Mouse (Mus musculus) myocyte (in vitro differentiated cells): Measurements from ENCODE around the gene Mettl5. TPM values are rescaled to one million over a fixed set of nuclear protein-coding genes. Genes with fewer than 3 reads are reported as not detected.

Experiments used
- H3K27me3 ChIP-seq: one replicate; pipeline ENCODE4 v1.6.1; 2011; ENCODE audit not compliant: control insufficient read depth, insufficient read depth, insufficient read length
- H3K36me3 ChIP-seq: one replicate; pipeline ENCODE4 v1.6.1; 2011; ENCODE audit not compliant: control insufficient read depth, insufficient read depth
- H3K4me2 ChIP-seq: one replicate; pipeline ENCODE4 v1.6.1; 2011; ENCODE audit warnings: low read depth, control low read depth
- H3K4me3 ChIP-seq: one replicate; pipeline ENCODE4 v1.5.1; 2011; ENCODE audit warnings: mild to moderate bottlenecking, control low read depth, moderate library complexity
- H3K79me2 ChIP-seq: one replicate; pipeline ENCODE4 v1.6.1; 2011; ENCODE audit not compliant: control insufficient read depth, insufficient read depth
- H3ac ChIP-seq: one replicate; pipeline ENCODE4 v1.6.1; 2011; ENCODE audit not compliant: control insufficient read depth, insufficient read length
- CEBPB ChIP-seq: IDR thresholded peaks from 2 replicates; pipeline ENCODE4 v1.6.1; 2011; ENCODE audit warnings: mild to moderate bottlenecking, moderate library complexity; ENCODE audit not compliant: poor library complexity, insufficient read depth, severe bottlenecking
- E2F4 ChIP-seq: IDR thresholded peaks from one replicate; pipeline ENCODE4 v1.6.1; 2011; ENCODE audit warnings: mild to moderate bottlenecking, control low read depth, moderate library complexity; ENCODE audit not compliant: insufficient read depth
- MAX ChIP-seq: IDR thresholded peaks from one replicate; pipeline ENCODE4 v1.6.1; 2011; ENCODE audit warnings: low read depth, mild to moderate bottlenecking, control low read depth
- MYOD1 ChIP-seq, 3 experiments: IDR thresholded peaks; one replicate each; pipeline ENCODE4 v1.6.1; 2011; ENCODE audit warnings: control low read depth in 2 of 3, low read depth in 2 of 3, mild to moderate bottlenecking in 2 of 3, moderate library complexity in 1 of 3; ENCODE audit not compliant: insufficient read length in 2 of 3, control insufficient read depth in 1 of 3
- MYOG ChIP-seq, 3 experiments: IDR thresholded peaks; one replicate each; pipeline ENCODE4 v1.6.1; 2011; ENCODE audit warnings: control low read depth in 2 of 3, low read depth in 2 of 3, mild to moderate bottlenecking in 2 of 3; ENCODE audit not compliant: insufficient read length in 2 of 3, control insufficient read depth in 1 of 3, insufficient read depth in 1 of 3
- POLR2A ChIP-seq: IDR thresholded peaks from one replicate; pipeline ENCODE4 v1.6.1; 2011; ENCODE audit warnings: low read depth, mild to moderate bottlenecking, control low read depth, moderate library complexity; ENCODE audit not compliant: insufficient read length
- POLR2AphosphoS2 ChIP-seq: IDR thresholded peaks from one replicate; pipeline ENCODE4 v1.6.1; 2011; ENCODE audit warnings: low read depth, control low read depth; ENCODE audit not compliant: insufficient read length
- REST ChIP-seq: IDR thresholded peaks from one replicate; pipeline ENCODE4 v1.6.1; 2011; ENCODE audit warnings: mild to moderate bottlenecking, control low read depth, moderate library complexity; ENCODE audit not compliant: insufficient read depth, insufficient read length
- SRF ChIP-seq: IDR thresholded peaks from one replicate; pipeline ENCODE4 v1.6.1; 2011; ENCODE audit warnings: low read depth; ENCODE audit not compliant: control insufficient read depth, insufficient read length
- TCF12 ChIP-seq: IDR thresholded peaks from one replicate; pipeline ENCODE4 v1.6.1; 2011; ENCODE audit warnings: mild to moderate bottlenecking, control low read depth; ENCODE audit not compliant: poor library complexity, insufficient read depth, severe bottlenecking
- TCF3 ChIP-seq: IDR thresholded peaks from one replicate; pipeline ENCODE4 v1.6.1; 2011; ENCODE audit warnings: low read depth, control low read depth; ENCODE audit not compliant: insufficient read length
- USF1 ChIP-seq: IDR thresholded peaks from one replicate; pipeline ENCODE4 v1.6.1; 2011; ENCODE audit warnings: low read depth, mild to moderate bottlenecking, control low read depth, moderate library complexity
- polyA plus RNA-seq: library from polyadenylated mRNA; unstranded; fragments of >200 nt; fragmentation: generic; extraction: Trizol; gene quantifications from one replicate; pipeline ENCODE4 v1.2.1, GENCODE M21; 2012; ENCODE audit warnings: missing spikeins

Gene Mettl5
- polyA plus RNA-seq, 1 experiment = 14.3 TPM

DNA sequence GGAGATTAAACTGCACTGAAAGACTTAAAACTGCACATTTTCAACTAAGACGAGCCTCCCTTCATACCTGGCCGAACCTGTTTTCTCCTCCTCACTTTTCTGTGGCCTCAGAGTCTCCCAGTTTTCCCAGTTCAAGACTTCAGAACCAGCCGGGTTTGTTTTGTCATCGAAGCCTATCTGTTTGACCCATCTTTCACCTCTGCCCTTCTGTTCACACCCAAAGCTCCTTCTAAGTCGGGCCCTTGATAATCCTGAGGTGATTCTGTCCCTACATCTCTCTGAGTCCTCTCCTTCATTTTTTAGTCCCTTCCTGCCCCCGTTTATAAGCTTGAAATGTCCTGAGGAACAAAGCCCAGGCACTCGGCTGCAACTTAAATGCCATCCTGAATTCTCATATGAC, 57.4 kb downstream of the Mettl5 start:
- Histone ChIP-seq H3K4me3 (no peak overlapping the region), H3ac (no peak overlapping the region), H3K27me3 (no peaks in the 10 kb centered on the region), H3K79me2 (no peaks in the 10 kb centered on the region), H3K4me2 (no peak overlapping the region), H3K36me3 (no peaks in the 10 kb centered on the region)
- TF ChIP-seq TCF3 = no peak
- no peak for TF ChIP-seq POLR2A
- TF ChIP-seq REST = no peak
- TF ChIP-seq MYOD1 (IDR thresholded peaks at IDR 0.05; ENCODE audit: control insufficient read depth in 1 of 3, insufficient read length in 2 of 3, low read depth in 2 of 3) = no peak
- no peak for TF ChIP-seq TCF12
- no peak for TF ChIP-seq MAX
- no peak for TF ChIP-seq E2F4
- no peak for TF ChIP-seq POLR2AphosphoS2
- TF ChIP-seq USF1 = no peak

DNA sequence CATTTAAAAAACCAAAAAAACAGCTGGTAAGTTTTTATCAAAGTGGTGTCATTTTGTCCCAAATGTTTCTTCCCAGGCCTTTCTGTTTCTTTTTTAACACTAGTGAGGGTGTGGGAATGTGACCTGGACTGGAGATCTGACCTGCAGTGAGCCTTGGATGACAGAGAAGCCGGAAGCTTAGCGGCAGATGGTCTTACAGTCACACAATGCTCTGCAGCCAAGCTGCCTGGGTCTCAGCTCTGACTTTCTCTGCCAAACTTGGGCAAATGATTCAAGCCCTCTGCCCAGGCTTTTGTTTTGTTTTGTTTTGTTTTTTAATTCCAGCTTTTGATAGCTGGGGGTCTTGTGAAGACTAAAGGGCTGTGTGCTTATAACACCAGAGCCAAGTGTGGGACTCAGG, 59.0 kb downstream of the Mettl5 start:
- Histone ChIP-seq H3K27me3 (peaks cover 8% of the 10 kb centered on the region), H3K4me2 (no peak overlapping the region), H3K79me2 (no peaks in the 10 kb centered on the region), H3K4me3 (no peak overlapping the region), H3ac (no peak overlapping the region), H3K36me3 (no peaks in the 10 kb centered on the region)
- no peak for TF ChIP-seq TCF12
- TF ChIP-seq POLR2A = no peak
- TF ChIP-seq REST = no peak

DNA sequence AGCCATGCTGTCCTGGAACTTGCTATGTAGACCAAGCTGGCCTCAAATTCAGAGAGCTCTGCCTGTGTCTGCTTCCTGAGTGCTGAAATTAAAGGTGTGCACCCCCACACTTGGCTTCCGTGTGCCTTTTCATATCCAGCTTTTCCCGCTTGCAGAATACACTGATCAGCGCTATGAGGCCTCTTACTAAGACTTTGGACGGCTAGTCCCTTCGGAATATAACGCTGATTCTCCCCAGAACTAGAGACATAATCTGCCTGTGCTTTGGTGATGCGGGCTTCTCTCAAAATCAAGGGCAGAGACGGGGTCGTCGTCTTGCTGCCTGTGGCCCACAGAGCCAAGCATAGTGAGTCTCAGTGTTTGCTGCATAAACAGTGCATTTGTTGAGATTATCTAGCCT, 59.5 kb downstream of the Mettl5 start:
- H3K27me3 ChIP-seq = peaks cover 8% of the 10 kb centered on the region
- H3K79me2 ChIP-seq = no peaks in the 10 kb centered on the region
- H3K4me2 ChIP-seq = no peak overlapping the region
- H3K4me3 ChIP-seq = no peak overlapping the region
- no peak for TF ChIP-seq REST
- no peak for TF ChIP-seq POLR2AphosphoS2
- TF ChIP-seq MYOG (IDR thresholded peaks at IDR 0.05; ENCODE audit: control insufficient read depth in 1 of 3, insufficient read depth in 1 of 3, insufficient read length in 2 of 3, low read depth in 2 of 3) = no peak
- no peak for TF ChIP-seq USF1
- TF ChIP-seq MYOD1 (IDR thresholded peaks at IDR 0.05; ENCODE audit: control insufficient read depth in 1 of 3, insufficient read length in 2 of 3, low read depth in 2 of 3) = no peak
- TF ChIP-seq E2F4 = no peak
- no peak for TF ChIP-seq CEBPB
- no peak for TF ChIP-seq MAX
- no peak for TF ChIP-seq TCF12
- no peak for TF ChIP-seq POLR2A
- TF ChIP-seq TCF3 = no peak
- no peak for TF ChIP-seq SRF
- no peaks in the 10 kb centered on the region for H3K36me3 ChIP-seq
- H3ac ChIP-seq = no peak overlapping the region

DNA sequence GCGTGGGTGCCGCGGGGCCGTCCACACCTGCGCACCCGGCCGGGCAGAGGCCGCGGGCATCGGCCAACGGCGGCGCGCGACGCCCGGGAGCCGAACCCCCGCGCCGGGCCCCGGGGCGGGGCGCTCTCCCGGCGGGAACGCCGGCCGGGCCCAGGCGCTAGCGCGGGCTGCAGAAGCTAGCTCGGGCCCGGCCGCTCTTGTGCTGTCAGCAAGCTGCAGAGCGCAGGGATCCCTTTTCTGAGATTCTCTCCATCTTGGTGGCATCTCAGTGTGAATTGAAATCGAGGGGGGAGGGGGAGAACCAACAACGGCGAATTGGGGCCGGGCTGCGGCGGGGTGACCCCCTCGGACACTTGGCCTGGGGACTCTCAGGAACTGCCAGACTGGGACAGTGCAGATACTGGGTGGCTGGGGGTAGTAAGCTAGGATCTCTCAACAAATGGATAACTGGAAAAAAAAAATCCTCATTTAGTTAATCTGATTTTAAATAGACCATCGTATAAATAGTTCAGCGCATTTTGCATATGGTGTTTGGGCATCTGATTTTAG, 62.2 kb downstream of the Mettl5 start:
- H3K36me3 ChIP-seq = no peaks in the 10 kb centered on the region
- peak overlapping the region; percentile 58 for H3ac ChIP-seq
- peak overlapping the region; percentile 67 for H3K4me2 ChIP-seq
- H3K79me2 ChIP-seq = no peaks in the 10 kb centered on the region
- H3K4me3 ChIP-seq = no peak overlapping the region
- no peak for TF ChIP-seq USF1
- TF ChIP-seq POLR2AphosphoS2 = no peak
- no peak for TF ChIP-seq SRF
- TF ChIP-seq CEBPB = no peak
- no peak for TF ChIP-seq TCF3
- peak in 1 of 3 experiments; percentile 23 for TF ChIP-seq MYOD1 (IDR thresholded peaks at IDR 0.05; ENCODE audit: control insufficient read depth in 1 of 3, insufficient read length in 2 of 3, low read depth in 2 of 3)
- TF ChIP-seq MYOG (IDR thresholded peaks at IDR 0.05; ENCODE audit: control insufficient read depth in 1 of 3, insufficient read depth in 1 of 3, insufficient read length in 2 of 3, low read depth in 2 of 3) = no peak
- TF ChIP-seq TCF12 = no peak
- TF ChIP-seq POLR2A = peak; percentile 18
- peaks cover 15% of the 10 kb centered on the region for H3K27me3 ChIP-seq

DNA sequence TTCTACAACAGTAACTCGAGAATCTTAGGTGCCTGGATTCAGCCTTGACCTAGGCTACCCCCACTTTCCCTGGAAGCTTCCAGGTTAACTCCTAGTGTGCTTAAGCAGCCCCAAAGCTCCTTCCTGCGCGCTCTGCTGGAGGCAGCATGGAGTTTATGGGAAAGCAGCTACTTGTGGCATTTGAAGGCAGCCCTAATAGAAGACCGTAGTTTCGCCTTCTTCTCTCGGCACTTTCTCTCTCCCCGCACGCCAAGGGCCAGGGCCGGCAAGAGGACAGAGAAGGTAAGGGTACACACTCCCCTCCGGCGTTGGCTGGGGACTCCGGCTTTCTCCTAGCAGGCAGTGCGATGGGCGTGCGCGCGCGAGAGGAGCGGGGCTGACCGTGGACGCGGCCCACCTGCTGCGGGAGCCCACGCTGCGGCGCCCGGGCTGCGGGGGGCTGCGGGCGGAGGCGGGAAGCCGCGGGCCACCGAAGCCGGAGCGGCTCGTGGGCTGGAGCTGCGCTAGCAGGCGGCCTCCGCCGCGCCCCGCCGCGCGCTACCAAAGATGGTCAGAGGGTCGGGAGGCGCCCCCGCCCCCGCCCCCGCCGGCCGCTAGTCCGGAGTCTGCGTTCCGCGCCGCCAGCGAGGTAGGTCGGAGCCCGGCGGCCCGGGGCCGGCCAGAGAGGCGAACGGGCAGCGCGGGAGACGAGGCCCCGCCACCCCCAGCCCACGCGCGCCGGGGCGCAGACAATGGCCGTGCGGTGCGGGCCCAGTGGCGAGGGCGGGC, 62.9 kb downstream of the Mettl5 start:
- Histone ChIP-seq H3K27me3 (peaks cover 15% of the 10 kb centered on the region), H3ac (peak overlapping the region; percentile 58), H3K4me2 (peak overlapping the region; percentile 67), H3K79me2 (no peaks in the 10 kb centered on the region), H3K4me3 (no peak overlapping the region), H3K36me3 (no peaks in the 10 kb centered on the region)
- TF ChIP-seq MYOD1 (IDR thresholded peaks at IDR 0.05; ENCODE audit: control insufficient read depth in 1 of 3, insufficient read length in 2 of 3, low read depth in 2 of 3) = peak in 1 of 3 experiments; percentile 44
- TF ChIP-seq CEBPB = no peak
